Comparison of ENCODE assay signal across 8 mouse cellular contexts in genomic region chr10:73105893-73106292, GRCm38 (mm10). TPM values are rescaled to one million over a fixed set of nuclear protein-coding genes. Genes with fewer than 3 reads are reported as not detected.
DNase-seq lines count a peak whose midpoint lies in the region; ATAC-seq and TF ChIP-seq lines count a peak whose summit lies in the region.
"Had no signal": no experiment of that assay in that cellular context is flagged by ENCODE, and none has a peak within 500 bp of the region (broad histone marks: within the 10 kb centered on the region; RNA-seq: fewer than 3 reads in every experiment).

No protein-coding gene starts in this region.

- H3K4me1 ChIP-seq in kidney, embryonic 16.5 days (ENCODE audit: insufficient read depth, low read length), result no peaks in the 10 kb centered on the region
- H3K4me1 ChIP-seq in E14TG2a.4 (replicated peaks; ENCODE audit: low read depth, low read length), result no peaks in the 10 kb centered on the region
- H3K4me1 ChIP-seq in embryonic facial prominence, embryonic 10.5 days, result no peaks in the 10 kb centered on the region
- H3K4me1 ChIP-seq: neural tube, embryonic 13.5 days had no signal

- no peak overlapping the region for H3K27ac ChIP-seq in kidney, embryonic 16.5 days (ENCODE audit: low read length)
- H3K27ac ChIP-seq in embryonic facial prominence, embryonic 10.5 days (replicated peaks), result no peak overlapping the region
- H3K27ac ChIP-seq: neural tube, embryonic 13.5 days had no signal

- H3K9me3 ChIP-seq in kidney, embryonic 16.5 days (ENCODE audit: low read length), result no peaks in the 10 kb centered on the region
- H3K9me3 ChIP-seq in E14TG2a.4 (ENCODE audit: low read length), result no peaks in the 10 kb centered on the region
- no peaks in the 10 kb centered on the region for H3K9me3 ChIP-seq in embryonic facial prominence, embryonic 10.5 days
- H3K9me3 ChIP-seq: neural tube, embryonic 13.5 days had no signal

- ATAC-seq in kidney, embryonic 16.5 days (ENCODE audit: low FRiP score, low TSS enrichment), result no peak

- no peak overlapping the region for H3K9ac ChIP-seq in kidney, embryonic 16.5 days (replicated peaks; ENCODE audit: low read length)
- H3K9ac ChIP-seq: neural tube, embryonic 13.5 days had no signal

- peaks cover 4% of the 10 kb centered on the region for H3K27me3 ChIP-seq in kidney, embryonic 16.5 days (ENCODE audit: insufficient read depth, low read length)
- peaks cover 23% of the 10 kb centered on the region for H3K27me3 ChIP-seq in E14TG2a.4 (ENCODE audit: insufficient read depth, low read length)
- peaks cover 16% of the 10 kb centered on the region for H3K27me3 ChIP-seq in embryonic facial prominence, embryonic 10.5 days (replicated peaks; ENCODE audit: low read depth, poor library complexity, severe bottlenecking)

- TF ChIP-seq CTCF in E14TG2a.4 (conservative IDR thresholded peaks at IDR 0.05; ENCODE audit: low read length), result peak; percentile 92

- 55% methylated on average over 2 of the region's 2 CpGs for WGBS in kidney, embryonic 16.5 days
- 43% methylated on average over 2 of the region's 2 CpGs for WGBS in embryonic facial prominence, embryonic 10.5 days

- peak; percentile 47 for DNase-seq in kidney, adult 9 months
- DNase-seq in MEL-GATA-1-ER (ENCODE audit: extremely low read depth, low read depth), result peak; percentile 2
- peak; percentile 65 for DNase-seq in embryonic facial prominence, embryonic 10.5 days (ENCODE audit: low spot score)
- DNase-seq in retina, embryonic 14.5 days (ENCODE audit: low spot score), result peak; percentile 64
- no peak for DNase-seq in urinary bladder, postnatal 25 days (ENCODE audit: low spot score)

- H3K4me2 ChIP-seq in kidney, embryonic 16.5 days (replicated peaks; ENCODE audit: low read depth, low read length), result no peak overlapping the region
- H3K4me2 ChIP-seq: neural tube, embryonic 13.5 days had no signal

- no peak overlapping the region for H3K4me3 ChIP-seq in kidney, embryonic 16.5 days (ENCODE audit: low read length)
- H3K4me3 ChIP-seq in E14TG2a.4 (replicated peaks; ENCODE audit: low read length), result no peak overlapping the region
- no peak overlapping the region for H3K4me3 ChIP-seq in embryonic facial prominence, embryonic 10.5 days
- H3K4me3 ChIP-seq: neural tube, embryonic 13.5 days had no signal

- H3K36me3 ChIP-seq in kidney, embryonic 16.5 days (ENCODE audit: insufficient read depth, low read length), result no peaks in the 10 kb centered on the region
- H3K36me3 ChIP-seq in E14TG2a.4 (ENCODE audit: insufficient read depth, low read length), result no peaks in the 10 kb centered on the region
- H3K36me3 ChIP-seq in embryonic facial prominence, embryonic 10.5 days (replicated peaks), result no peaks in the 10 kb centered on the region
- H3K36me3 ChIP-seq: neural tube, embryonic 13.5 days had no signal

RNA-seq across cellular contexts. Expression of gene Pcdh15, which starts 6.8 kb away (rescaled TPM):
- 0.41 TPM in 2 replicates for polyA plus RNA-seq in kidney, embryonic 16.5 days (2015; fragmentation: Nextera tagmentation; extraction: Ambion mirVana)
- 0.57 and 0.59 TPM in 2 replicates for polyA plus RNA-seq in embryonic facial prominence, embryonic 10.5 days (2016; fragmentation: Nextera tagmentation; extraction: Ambion mirVana)
